Mouse (Mus musculus) lung, postnatal 0 days (tissue): ENCODE data around the gene Cabcoco1.

Experiments used
- CTCF ChIP-seq: IDR thresholded peaks from 2 replicates; pipeline ENCODE4 v1.5.1; 2016; ENCODE audit warnings: antibody characterized with exemption, mild to moderate bottlenecking
- EP300 ChIP-seq: IDR thresholded peaks from 2 replicates; pipeline ENCODE4 v1.6.1; 2016; ENCODE audit warnings: antibody characterized with exemption, mild to moderate bottlenecking, control low read depth

DNA sequence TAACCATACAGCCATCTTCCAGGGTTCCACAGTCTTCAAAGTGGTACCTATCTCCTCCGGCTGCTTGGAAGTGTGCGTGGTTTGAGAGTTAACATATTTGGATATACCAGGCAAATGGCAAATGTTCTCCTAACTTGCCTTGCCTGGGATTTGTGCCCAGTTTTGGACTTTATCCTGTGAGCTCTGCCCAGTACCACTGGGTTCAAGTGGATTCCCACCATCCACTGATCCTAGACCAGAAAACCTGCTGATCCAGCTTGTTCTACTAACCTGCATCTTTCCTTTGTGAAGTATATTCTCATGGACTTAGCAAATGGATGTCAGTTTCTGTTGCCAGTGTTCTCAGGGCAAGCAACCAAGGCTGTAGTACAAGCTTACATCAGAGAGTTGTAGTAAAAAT is 46.5 kb downstream of the Cabcoco1 start:
- no peak for TF ChIP-seq CTCF
- TF ChIP-seq EP300 = no peak
